Mouse (Mus musculus) brown adipose tissue, adult 24 weeks (tissue): ENCODE results near the gene Hs6st3. TPM values are rescaled to one million over a fixed set of nuclear protein-coding genes. Genes with fewer than 3 reads are reported as not detected.

Experiments
- H3K27ac ChIP-seq: fragments of 200-500 bp; replicated peaks from 2 replicates; pipeline ENCODE4 v1.5.1; 2012; ENCODE audit warnings: low read depth, mild to moderate bottlenecking, low read length
- H3K4me1 ChIP-seq: fragments of 200-500 bp; 2 replicates; pipeline ENCODE4 v1.6.1; 2012; ENCODE audit warnings: low read length, mixed read lengths; ENCODE audit not compliant: control insufficient read depth, insufficient read depth, insufficient read length
- H3K4me3 ChIP-seq: fragments of 200-500 bp; 2 replicates; pipeline ENCODE4 v1.5.1; 2012; ENCODE audit warnings: low read depth, mild to moderate bottlenecking, low read length, moderate library complexity; ENCODE audit not compliant: insufficient read depth
- polyA plus RNA-seq: library from polyadenylated mRNA; stranded (reverse); fragments of >200 nt; gene quantifications from 2 replicates; pipeline ENCODE4 v1.2.4, GENCODE M21; 2012; ENCODE audit not compliant: missing spikeins, insufficient read depth, insufficient read length

Gene Hs6st3
- polyA plus RNA-seq, 1 experiment = not detected

GRCm38 (mm10) chr14:119289668-119290067, 151.5 kb downstream of the Hs6st3 start:
- Histone ChIP-seq H3K4me3 (no peak overlapping the region), H3K27ac (no peak overlapping the region), H3K4me1 (no peaks in the 10 kb centered on the region)

DNA sequence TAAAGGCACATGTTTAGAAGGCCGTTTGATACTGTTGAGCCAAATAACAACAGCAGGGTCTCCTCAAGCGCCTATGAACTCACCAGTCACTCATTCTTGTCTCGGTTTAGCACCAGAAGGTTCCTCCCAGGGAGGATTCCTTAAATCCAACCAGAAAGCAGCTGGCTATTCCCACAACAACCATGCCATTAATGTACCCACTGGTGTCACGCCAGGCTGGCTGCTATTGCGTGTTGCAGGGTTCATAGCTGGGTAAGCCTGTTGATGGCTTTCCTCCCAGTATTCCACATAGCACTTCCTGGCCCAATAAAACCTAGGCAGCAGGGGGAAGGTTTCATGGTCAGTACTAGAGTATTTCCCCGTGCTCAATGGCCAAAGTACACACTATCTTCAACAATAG, 155.9 kb downstream of the Hs6st3 start:
- Histone ChIP-seq H3K4me3 (no peak overlapping the region), H3K4me1 (no peaks in the 10 kb centered on the region), H3K27ac (no peak overlapping the region)

DNA sequence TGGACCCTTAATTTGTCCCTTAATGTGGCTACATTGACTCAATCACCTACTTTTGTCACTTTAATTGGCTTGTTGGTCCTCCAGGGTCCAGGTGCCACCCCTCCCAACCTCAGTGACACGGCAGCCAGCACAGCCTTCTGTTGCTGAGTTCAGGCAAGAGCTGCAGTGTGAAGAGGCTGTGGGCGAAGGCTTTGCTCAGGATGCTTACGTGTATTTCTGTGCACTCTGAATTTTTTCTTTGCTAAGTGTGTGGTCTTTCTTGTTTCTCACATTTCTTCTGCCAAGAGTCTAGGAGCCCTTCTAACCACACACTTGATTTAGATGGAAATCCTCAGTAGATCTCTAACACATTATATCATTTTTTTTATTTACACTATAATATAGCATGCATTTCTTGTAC, 168.3 kb downstream of the Hs6st3 start:
- Histone ChIP-seq H3K27ac (no peak overlapping the region), H3K4me3 (no peak overlapping the region), H3K4me1 (no peaks in the 10 kb centered on the region)

DNA sequence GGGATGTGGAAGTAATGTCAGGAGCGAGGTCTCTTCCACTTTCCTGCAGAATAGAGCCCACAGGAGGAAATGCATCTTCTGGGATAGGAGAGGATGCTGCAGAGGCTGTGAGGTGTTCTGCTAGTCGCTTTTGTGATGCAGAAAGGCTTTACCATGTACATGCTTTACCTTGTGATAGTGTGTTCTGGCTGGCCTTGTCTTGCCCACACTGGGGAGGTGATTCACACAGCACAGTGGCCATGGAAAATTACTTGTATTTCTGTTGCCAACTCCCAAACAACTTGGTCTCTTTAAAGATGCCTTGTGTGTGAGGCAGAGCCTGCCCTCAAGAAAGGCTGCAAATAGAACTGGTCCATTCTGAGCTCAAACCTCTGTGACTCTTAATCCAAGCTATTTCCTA, 180.2 kb downstream of the Hs6st3 start:
- Histone ChIP-seq H3K4me1 (no peaks in the 10 kb centered on the region), H3K27ac (no peak overlapping the region), H3K4me3 (no peak overlapping the region)

GRCm38 (mm10) chr14:119347236-119347635, 209.1 kb downstream of the Hs6st3 start:
- Histone ChIP-seq H3K4me1 (no peaks in the 10 kb centered on the region), H3K4me3 (no peak overlapping the region), H3K27ac (no peak overlapping the region)

DNA sequence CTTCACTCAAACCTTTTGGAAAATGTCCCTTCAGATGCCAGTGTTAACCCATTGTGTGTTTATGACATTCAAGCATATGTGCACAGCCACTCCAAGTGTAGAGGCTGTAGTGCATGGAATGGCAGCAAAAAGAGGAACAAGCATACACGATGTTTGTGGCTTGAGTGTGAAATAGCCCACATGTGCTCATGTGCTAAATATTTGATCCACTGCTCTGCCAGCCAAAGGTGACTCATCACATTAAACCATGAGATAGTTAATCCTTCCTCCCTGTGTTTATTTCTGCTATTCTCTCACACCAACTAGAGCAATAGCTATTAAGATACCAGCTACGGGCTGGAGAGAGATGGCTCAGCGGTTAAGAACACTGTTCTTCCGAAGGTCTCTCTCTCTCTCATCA, 223.3 kb downstream of the Hs6st3 start:
- Histone ChIP-seq H3K4me3 (no peak overlapping the region), H3K27ac (no peak overlapping the region), H3K4me1 (no peaks in the 10 kb centered on the region)

- Histone ChIP-seq H3K4me3 (no peak overlapping the region), H3K27ac (no peak overlapping the region), H3K4me1 (no peaks in the 10 kb centered on the region)
Measured at GRCm38 (mm10) chr14:119367866-119368425, 229.8 kb downstream of the Hs6st3 start.

DNA sequence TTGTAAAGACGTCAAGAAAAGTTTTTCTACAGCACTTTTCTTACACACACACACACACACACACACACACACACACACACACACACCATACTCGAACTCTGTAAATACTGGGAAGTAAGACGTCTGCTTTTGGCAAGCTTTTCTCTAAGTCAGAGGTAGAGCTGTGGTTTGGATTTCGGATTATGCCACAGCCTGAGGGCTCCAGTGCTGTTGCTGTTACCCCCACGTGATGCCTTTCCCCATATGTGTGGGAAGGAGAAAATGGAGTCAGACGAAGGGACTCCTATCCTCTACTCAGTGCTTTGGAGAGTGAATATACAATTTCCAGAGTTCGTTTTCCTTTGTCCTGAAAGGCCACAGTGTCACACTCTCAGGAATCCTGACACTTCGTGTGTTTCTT, 231.1 kb downstream of the Hs6st3 start:
- no peak overlapping the region for H3K27ac ChIP-seq
- no peak overlapping the region for H3K4me3 ChIP-seq
- no peaks in the 10 kb centered on the region for H3K4me1 ChIP-seq

DNA sequence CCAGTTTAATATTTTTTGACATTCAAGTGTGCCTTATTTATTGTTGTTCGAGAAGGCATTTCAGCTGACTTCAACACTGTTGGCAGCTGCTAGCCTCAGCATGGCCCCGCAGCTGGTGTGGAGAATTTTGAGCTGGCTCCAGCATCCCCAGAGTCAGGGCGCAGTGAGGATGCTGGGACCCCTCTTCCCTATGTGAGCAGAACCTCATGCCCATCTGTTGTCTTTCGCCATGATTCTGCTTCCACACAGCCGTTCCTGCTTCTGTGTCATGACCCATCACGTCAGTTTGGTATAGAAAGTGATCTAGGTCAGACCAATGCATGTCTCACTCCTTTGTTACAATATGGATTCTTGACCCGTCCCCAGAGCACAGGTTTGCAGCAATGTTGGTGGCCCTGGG, 231.9 kb downstream of the Hs6st3 start:
- no peaks in the 10 kb centered on the region for H3K4me1 ChIP-seq
- no peak overlapping the region for H3K27ac ChIP-seq
- H3K4me3 ChIP-seq = no peak overlapping the region

GRCm38 (mm10) chr14:119379303-119379702, 241.2 kb downstream of the Hs6st3 start:
- Histone ChIP-seq H3K27ac (no peak overlapping the region), H3K4me1 (no peaks in the 10 kb centered on the region), H3K4me3 (no peak overlapping the region)

DNA sequence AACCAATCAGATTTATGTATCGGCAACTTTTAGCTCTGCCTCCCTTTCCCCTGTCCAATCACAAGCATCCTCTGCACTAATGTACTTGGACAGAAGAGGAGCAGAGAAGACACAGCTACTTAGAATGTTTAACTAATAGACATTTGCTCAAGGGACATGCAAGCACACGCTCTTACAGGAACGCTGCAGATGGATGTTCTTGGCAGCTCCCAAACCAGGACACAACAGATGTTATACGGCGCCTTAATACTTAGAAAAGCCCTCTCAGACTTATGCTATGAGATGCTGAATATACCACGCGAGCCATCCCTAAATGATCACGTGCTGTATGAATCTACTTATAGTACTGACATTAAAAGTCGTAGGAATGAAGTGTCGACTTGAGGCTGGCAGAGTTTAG, 263.5 kb downstream of the Hs6st3 start:
- Histone ChIP-seq H3K4me1 (no peaks in the 10 kb centered on the region), H3K4me3 (no peak overlapping the region), H3K27ac (no peak overlapping the region)

DNA sequence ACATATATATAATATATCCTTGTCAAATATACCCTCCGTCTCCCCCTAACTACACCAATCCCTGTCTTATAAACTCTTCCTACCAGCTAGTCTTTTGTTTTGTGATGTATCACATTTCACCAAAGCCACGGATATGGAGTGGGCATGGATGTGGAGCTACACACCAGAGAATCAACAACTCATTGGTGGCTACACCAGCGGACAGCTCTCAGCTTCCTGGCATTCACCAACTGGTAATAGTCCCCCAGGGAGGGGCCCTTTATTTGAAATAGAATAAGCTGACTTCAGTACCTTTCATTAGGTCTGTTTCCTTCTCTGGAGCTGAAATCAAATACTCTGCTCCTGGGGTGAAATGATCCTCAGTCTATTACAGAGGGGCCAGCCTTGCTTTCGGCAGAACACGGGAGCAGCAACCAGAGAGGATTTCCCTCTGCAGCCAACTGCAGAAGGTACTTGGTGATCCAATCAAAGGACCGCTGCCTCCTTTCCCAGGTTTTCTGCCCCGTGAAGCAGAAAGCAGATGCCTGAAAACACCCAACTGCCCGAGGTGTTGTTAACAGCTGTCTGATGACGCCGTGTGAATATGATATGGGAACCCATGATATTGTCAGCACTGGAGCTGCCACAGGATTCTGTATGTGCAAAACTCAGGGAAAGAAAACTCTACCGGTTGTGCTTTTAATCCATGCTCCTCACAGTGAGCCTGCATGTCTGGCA, 271.4 kb downstream of the Hs6st3 start:
- Histone ChIP-seq H3K4me1 (no peaks in the 10 kb centered on the region), H3K4me3 (no peak overlapping the region), H3K27ac (no peak overlapping the region)

DNA sequence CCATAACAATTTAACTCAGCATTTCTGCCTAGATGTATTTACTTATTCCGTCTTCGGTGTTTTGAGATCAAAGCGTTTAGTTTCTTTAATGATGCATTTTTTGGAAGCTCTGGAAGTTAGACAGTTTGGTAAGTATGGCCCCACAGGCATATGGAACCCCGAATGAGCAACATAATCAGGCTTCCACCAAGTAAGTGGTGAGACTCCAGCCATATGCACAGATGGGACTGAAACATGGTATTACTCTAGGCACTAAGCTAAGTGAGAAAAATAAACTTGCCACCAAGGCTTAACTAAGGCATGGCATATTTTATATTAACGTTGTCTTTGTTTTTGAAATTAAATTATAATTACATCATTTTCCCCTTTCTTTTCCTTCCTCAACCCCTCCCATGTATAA, 284.8 kb downstream of the Hs6st3 start:
- Histone ChIP-seq H3K4me3 (no peak overlapping the region), H3K4me1 (no peaks in the 10 kb centered on the region), H3K27ac (no peak overlapping the region)

GRCm38 (mm10) chr14:119450471-119450870, 312.3 kb downstream of the Hs6st3 start:
- Histone ChIP-seq H3K4me1 (no peaks in the 10 kb centered on the region), H3K4me3 (no peak overlapping the region), H3K27ac (no peak overlapping the region)

DNA sequence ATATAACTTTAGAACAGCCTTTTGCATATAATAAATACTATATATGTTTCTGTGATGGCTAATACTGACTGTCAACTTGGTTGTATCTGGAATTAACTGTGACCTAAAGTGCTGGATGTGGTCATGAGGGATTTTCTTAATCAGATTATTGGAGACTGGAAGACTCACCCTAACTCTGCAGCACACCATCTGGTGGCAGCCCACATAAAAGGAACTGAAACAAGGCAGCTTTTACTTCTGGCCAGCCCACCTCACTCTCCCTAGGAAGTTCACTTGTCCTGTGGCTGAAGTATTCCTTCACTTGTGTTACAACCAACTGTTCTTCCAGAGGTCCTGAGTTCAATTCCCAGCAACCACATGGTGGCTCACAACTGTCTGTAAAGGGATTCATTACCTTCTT, 313.5 kb downstream of the Hs6st3 start:
- no peak overlapping the region for H3K4me3 ChIP-seq
- no peak overlapping the region for H3K27ac ChIP-seq
- H3K4me1 ChIP-seq = no peaks in the 10 kb centered on the region

DNA sequence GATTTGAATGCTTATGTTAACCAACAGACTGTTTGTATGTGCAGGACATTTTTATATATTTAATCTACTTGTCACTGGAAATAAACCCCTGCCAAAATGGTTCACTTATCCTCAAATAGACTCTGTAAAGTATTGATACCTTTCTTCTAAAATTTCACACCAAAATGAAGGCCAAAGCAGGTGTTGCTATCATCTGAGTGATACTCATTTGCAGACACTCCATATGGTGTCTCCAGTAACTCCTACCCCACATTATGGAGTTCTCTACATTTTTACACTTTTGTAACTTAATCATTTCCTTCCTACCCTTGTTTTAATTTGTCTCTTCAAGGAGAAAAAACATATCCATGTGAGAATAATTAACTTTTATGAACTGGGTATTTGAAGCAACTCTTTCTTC, 314.2 kb downstream of the Hs6st3 start:
- Histone ChIP-seq H3K27ac (no peak overlapping the region), H3K4me3 (no peak overlapping the region), H3K4me1 (no peaks in the 10 kb centered on the region)
